Mouse (Mus musculus): ENCODE results near the gene Gm12185.
"Not testable (repeated sequence)": the region's sequence is repeated elsewhere in the genome, so short reads cannot be mapped to it uniquely, and the experiment has no call there.

Gm12185 gene

DNA sequence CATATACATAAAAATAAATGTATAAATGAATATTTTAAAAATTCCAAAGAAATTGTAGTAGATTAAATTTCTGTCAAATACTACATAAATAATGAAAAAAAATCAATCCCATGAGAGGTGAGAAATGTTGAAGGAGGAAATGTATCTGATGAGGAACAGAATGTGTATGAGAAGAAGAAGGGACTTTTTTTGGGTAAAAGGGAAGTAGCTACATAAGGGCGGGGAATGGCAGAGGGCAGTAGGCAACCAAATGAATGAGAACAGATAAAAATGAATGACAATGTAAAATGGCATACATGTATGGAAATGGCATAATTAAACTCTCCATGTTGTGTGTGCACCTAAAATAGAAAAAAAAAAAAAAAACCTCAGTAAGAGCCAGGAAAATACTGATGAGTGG is 78.4 kb downstream of the Gm12185 start:
- DNase-seq (ENCODE audit: low spot score), result no peak

DNA sequence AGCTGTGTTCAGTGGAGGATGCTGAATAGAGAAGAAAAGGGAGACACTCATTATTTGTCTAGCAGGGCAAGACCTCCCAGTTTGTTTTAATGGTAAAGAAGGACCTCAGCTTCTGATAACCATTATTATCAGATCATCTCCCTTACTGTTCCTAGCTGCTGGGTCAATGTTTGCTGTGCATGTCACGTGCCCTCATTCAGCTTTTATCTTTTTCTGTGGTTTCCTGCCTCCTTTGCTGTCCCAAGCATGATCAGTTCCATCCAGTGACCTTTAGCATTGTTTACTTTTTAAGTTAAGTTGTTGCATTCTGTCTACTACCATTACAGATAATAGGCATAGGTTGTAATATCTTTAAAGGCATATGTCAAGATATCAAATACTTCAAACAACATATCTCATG is 83.6 kb downstream of the Gm12185 start:
- no peak for DNase-seq (ENCODE audit: low spot score)

DNA sequence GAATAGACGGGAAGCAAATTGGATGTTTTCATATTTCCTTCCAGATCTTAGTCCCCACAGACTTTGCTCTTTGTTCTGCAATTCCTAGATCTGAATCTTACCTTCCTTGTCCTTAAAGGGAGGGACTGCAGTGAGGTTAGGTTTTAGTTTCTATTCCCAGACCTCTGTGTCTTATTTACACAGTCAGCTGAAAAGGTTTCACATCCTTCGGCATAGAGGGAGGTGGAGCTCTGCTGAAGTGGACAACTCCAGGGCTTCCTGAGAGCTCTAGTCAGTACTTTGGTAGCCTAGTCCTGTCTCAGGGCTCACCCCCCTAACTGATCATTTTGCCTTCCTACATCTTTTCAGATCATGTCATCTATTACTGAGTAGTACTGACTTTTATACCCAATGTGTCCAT is 90.0 kb downstream of the Gm12185 start, which contains the start of gene Gm5431:
Gene Gm5431, minus strand, starts transcription at position 194 of the 400 bp plus-strand sequence.
- DNase-seq (ENCODE audit: low spot score), result no peak

DNA sequence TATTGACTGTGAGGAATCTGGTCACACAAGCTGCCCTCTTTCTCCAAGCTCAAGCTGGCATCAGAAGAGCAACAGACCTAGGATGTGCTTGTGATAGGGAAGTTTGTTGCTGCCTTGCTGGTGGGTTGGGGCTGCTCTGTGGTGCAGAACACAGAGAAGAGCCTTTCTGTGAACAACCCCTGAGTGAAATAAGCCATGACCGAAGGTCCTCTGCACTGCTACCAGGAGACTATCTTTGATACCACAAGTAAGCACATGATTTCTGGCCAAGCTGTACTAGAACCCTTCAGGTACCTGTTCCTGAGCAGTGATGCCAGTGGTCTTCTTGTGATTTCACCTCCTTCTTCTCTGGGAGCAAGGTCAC is 90.5 kb downstream of the Gm12185 start:
- not testable (repeated sequence) for DNase-seq (ENCODE audit: low spot score)

DNA sequence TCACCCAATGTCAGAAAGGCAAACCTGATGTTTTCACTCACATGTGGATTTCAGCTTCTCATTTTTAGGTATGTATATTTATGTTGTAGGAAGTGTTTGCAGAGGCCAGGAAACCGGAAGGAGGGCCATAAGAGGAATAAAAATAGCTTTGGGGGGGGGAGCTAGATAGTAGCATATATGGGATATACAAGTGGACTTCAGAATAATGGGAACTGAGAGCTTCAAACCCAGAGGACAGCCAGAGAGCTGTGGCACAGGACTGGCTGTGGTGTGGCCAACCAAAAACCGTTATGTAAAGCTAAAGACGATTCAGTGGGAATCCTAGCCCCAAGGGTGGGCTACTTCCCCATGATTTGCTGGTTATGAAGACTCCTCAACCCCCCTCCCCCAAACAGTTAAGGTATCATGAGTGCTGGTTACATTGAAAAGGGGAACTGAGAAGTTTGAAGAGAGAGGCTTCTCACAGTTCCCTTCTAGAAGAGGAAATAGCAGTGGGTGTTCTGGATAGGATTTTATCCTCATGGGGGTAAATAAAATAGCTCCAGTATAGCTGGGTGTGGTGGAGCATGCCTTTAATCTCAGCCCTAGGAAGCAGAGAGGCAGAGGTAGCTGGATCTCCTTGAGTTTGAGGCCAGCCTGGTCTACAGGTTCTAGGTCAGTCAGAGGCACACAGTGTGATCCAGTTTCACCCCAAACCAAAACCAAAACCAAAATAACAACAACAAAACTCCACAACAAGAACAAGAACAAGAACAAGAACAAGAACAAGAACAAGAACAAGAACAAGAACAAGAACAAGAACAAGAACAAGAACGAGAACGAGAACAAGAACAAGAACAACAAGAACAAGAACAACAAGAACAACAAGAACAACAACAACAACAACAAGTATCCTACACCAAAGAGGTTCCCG is 91.1 kb downstream of the Gm12185 start:
- DNase-seq (ENCODE audit: low spot score), result not testable (repeated sequence)

DNA sequence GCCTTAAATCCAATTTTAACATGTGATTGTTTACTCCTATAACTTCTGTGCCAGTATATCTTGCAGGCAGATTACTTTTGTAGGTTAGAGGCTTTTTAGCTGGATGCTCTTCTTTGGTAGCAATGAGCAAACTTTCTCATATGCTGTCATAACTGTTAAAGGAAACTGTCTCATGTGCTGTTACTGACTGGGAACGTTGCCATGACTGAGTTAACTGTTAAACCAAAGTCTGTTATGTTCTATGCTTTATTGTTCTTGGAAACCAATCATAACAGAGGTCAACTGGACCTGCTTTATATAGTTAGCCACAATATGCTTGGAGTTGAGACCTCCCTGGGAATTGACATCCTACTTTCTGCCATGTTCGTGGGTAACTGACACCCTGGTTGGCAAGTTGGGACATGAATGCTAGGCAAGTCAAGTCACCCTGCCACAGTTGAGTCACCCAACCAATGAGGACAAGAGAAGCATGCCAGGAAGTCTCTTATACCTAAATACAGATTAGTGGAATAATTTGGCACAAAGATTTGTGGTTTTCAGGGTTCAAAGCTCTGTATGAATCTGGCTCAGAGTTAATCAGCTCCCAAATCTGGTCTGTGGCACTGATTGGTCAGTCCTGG is 93.1 kb downstream of the Gm12185 start:
- DNase-seq (ENCODE audit: low spot score), result no peak

DNA sequence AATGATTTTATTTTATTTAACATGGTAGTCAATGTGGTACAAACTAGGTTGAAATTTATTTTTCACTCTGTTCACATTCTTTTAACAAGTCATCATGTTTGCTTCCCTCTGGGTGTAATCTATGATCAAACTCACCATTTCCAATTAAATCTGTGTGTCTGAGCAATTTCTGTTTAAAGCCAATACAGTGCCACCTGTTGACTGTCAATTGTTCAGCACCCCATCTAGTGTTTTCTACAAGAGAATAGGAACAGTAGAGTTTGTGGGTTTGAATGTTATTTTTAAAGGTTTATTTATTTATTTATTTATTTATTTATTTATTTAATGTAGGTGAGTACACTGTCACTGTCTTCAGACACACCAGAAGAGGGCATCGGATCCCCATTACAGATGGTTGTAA is 115.3 kb downstream of the Gm12185 start:
- no peak for DNase-seq (ENCODE audit: low spot score)

DNA sequence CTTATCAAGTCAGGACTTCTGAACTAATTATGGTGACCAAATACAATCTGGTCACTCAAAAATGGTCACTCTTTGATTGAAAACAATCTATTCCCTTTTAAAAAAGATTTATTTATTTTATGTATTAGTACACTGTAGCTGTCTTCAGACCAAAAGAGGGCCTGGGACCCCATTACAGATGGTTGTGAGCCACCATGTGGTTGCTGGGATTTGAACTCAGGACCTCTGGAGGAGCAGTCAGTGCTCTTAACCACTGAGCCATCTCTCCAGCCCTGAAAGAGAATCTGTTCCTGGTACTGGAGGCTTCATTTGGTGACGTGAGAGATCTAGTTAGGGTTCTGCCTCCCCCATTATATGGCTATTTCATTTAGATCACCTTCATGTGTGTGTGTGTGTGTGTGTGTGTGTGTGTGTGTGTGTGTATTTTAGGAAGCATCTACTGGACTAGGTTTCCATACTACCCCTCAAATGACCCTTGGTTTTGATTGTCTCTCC is 116.6 kb downstream of the Gm12185 start:
- DNase-seq (ENCODE audit: low spot score), result not testable (repeated sequence)

DNA sequence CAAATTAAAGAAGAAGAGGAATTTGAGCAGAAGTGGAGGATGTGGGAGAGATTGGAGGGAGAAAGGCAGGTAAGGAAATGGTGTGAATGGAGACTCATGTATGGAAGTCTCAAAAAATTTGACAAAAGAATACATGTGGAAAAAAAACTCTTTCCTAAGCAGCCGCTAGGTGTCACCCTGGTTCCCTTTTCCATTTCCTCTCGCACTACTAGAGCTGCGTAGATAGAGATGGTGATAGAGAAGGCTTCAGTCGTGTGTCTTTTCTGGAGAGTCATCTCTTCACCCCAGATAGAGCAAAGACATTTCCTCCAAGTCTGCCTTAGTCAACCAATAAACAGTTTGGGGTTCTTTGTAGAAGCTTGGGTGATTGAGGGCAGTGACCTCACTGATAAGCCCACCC is 117.6 kb downstream of the Gm12185 start:
- peak; percentile 77 for DNase-seq (ENCODE audit: low spot score)

DNA sequence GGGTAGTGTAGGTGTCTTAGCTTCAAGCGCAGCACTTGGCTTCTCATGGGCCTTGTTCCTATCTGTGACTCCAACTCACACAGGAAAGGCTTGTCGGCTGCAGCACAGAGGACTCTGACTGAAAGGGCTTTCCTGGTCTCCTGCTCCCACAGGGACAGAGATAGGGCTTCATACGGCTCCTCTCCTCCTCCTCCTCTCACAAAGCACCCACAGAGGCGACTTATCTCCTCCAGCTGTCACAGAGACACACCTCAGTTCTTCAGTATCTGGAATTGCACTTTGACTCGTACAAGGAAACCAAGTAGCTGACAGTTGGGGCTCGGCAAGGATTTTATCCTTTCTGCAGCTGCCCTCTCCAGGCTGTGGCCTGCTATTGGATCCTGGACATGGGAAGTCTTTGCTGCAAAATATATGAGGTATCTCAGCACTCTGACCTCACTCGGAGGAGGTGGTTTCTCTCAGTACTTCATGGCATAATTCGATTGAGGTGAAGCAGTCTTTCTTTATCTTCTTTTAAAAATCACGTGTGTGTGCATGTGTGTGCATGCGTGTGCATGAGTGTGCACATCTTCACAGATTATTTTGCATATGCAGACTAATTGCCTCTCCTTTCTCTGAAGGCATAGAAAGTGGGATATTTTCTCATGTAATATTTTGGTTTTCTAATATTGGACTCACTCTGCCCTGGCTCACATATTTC is 118.3 kb downstream of the Gm12185 start:
- no peak for DNase-seq (ENCODE audit: low spot score)

DNA sequence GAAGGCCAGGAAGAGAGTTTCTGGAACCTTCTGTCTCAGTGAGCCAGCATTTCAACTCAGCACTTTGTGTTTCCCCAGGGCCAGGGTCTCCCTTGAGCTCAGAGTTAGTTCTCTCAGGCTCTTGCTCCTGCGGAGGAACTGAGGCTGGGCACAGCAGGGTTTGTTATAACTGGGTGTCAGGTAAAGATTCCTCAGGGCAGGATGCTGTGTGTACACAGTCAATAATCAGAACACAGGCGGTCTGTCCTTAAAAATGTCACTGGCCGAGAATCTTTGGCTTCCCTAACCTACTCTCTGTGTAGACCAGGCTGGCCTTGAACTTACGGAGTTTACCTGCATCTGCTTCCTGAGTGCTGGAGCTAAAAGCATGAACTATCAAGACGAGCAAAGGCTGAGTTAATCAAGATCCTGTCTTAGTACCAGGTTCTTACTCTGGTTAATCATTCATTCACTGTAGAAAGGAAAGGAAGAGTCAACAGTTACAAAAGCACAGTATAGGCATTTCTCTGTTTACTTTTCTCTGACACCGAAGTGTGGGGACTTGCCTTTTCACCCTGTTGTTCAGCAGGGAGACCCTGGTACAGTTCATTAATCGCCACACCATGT is 119.2 kb downstream of the Gm12185 start:
- DNase-seq (ENCODE audit: low spot score), result no peak

DNA sequence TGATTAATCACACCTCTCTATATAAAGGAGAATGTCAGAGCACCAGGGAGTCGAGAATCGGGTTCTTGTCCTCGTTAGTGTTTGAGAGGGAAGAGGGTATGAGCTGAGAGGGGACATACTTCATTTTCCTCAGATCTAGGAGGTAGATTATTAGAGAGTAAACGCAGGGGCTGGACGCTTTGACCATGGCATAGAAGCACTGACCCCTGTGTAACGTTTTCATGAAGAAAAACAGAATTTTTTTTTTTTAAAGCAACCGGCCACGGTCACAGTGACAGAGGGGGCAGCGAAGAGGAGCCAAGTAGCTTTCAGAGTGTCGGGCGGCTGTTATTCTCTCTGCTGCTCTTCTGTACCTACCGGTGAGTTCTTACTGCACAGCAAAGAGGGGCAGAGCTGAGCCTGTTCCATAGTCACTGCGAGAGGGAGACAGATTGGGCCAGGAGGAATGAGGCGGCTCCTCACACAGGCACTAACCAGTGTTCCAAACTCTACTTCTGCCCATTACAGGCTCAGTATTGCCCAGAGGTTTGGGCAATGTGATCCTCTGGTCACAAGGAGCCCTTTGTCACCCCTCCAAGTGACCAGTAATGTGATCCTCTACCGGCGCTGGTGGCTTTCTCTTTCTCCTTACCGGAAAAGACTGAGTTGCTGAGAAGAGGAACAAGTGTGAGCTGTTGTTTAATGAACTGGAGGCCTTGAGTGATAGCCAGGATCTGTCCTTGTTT is 120.0 kb downstream of the Gm12185 start:
- peak; percentile 61 for DNase-seq (ENCODE audit: low spot score)

DNA sequence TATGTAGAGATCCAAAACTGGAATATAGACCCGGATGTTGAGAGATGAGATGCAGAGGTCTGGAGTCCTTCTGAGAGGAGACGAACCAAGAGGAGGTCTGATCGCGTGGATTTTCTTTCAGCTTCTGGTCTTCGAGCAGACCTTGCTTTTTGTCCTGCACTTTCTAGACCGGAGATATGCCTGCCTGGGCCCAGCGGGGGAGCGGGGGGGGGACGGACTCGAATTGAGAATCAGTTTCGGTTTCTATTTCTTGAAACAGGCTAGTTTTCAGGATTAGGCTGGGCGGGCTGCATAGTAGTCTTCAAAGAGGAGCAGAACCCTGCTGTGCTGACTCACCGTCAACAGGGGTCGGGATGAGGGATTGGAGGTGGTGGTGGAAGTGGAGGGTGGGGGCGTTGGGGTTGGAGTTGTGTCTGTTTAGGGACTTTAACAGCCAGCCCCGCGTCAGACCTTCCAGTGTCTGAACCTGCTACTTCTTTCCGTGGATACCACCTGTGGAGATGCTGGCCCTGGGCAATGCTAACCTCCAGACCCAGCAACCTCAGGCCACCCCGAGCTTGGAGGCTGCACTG is 120.7 kb downstream of the Gm12185 start, which contains the start of gene Irgm1:
Gene Irgm1, minus strand, starts transcription at position 483 of the 572 bp plus-strand sequence.
- DNase-seq (ENCODE audit: low spot score), result peak; percentile 91

DNA sequence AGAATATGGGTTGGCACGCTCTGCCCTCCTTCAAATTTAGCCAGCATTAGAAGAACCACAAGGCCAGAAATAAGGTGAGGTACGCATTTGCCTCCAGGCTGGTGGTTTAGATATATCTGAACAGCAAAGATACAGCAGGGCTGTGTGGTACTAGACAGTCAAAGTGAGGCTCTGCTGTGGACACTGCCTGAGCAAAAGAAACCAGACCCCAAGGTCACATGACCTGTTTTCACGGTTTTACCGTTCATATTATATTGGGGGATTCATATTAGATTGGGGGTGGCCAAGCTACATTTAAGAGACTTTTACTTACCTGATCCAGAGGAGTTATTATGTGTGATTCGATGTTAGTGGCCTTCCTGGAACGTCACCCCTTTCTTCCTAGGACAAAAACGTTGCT is 121.2 kb downstream of the Gm12185 start:
- no peak for DNase-seq (ENCODE audit: low spot score)

DNA sequence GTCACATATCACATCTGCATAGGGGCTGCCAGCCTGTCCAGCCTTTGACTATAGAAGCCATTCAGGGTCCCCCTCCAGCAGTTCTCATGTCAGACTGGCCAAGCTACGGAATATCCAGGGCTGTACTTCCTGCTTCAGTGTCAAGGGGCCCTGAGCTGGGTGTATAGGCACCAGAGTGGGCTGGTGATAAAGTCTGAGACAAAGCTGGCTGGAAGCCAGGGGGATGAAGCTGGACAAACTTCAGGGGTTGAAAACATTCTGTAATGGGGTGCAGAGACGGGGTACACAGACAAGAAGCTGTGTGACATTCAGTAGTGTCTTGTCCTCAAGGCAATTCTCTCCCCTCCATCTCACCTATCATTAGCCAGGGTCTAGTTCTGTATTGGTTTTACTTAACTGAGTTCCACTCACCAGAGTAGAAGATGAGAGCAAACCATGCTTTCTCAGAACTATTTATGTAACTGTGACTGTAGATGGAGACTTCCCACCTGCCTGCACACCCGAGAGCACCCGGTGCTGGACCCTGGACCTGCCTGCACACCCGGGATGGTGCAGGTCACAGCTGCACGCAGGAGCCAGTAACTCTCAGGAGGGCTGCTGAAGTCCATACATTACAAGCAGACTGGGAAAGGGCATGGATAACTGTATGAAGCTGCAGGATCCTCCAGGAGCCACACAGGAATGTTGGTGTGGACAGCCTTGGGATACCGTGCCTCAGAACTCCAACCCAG is 122.5 kb downstream of the Gm12185 start:
- no peak for DNase-seq (ENCODE audit: low spot score)

DNA sequence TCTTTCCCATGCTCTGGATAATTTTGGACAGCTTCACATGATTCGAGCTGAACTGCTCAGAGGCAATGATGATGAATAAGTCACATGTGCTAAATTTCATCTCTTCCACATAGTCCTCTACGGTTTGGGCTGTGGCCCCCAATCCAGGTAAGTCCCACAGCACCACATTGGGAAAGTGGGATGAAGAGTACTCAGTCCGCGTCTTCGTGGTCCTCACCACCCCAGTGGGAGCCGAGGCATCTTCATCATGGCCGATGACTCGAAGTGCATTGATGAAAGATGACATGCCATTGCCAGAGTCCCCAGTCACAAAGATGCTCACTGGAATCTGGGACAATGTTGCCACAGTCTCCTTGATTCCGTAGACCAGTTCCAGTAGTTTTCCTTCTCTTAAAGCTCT is 125.5 kb downstream of the Gm12185 start:
- no peak for DNase-seq (ENCODE audit: low spot score)

DNA sequence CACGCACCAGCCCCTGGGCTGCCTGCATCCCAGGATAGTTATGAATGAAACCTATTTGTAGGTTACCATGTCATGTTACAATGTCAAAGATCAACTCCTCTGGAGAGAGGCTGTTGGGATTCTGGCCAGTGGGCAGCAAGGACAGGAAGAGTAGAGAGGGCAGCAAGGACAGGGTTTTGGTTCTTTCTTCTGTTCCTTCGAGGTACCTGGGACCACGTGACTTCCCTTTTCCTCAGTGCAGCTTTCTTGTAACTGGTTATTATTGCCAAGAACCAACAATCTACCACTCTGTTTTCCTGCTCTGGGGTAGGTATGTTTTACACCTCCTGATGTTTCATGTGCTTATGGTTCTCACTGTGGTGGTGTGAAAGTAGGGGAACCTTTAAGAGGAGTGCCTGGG is 128.2 kb downstream of the Gm12185 start:
- no peak for DNase-seq (ENCODE audit: low spot score)

DNA sequence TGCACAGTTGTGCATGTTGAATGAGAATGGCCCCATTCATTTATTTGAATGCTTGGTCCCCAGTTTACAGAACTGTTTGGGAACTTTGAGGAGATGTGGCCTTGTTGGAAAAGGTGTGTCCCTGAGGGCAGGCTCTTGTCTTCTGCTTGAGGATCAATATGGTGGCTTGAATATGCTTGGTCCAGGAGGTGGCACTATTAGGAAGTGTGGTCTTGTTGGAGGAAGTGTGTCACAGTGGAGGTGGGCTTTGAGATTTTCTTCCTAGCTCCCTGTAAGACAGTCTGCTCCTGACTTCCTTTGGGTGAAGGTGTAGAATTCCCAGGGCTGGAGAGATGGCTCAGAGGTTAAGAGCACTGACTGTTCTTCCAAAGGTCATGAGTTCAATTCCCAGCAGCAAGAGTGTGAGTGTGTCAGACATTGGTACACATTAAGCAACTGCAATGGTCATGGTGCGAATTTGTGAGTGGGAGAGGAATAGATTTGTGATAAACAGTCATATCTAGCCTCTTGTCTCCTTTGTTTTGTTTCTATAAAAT is 129.2 kb downstream of the Gm12185 start:
- DNase-seq (ENCODE audit: low spot score), result no peak

DNA sequence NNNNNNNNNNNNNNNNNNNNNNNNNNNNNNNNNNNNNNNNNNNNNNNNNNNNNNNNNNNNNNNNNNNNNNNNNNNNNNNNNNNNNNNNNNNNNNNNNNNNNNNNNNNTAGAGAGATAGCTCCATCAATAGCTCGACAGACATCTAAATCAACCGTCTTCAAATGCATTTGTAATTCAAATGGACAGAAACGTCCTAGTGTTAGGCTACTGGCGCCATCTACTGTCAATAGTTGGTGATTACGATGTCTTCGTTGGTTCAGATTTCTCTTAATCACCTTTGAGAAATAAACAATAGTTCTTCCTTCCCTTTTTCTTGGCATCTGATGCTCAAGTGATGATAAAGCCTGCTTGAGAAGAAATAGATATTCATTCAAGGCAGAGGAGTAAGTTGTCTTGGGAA is 133.0 kb downstream of the Gm12185 start:
- DNase-seq (ENCODE audit: low spot score), result peak; percentile 90

Measured in MN1 (cell line).